Mouse (Mus musculus) inflammation-experienced regulatory T-cells, adult 6 months (primary cell): Measurements from ENCODE around the gene Orm1. TPM values are rescaled to one million over a fixed set of nuclear protein-coding genes. Genes with fewer than 3 reads are reported as not detected.
"Not testable (repeated sequence)": the region's sequence is repeated elsewhere in the genome, so short reads cannot be mapped to it uniquely, and the experiment has no call there.

Experiments
- ATAC-seq: one replicate; pipeline ENCODE4 v1.8.0; 2017
- polyA plus RNA-seq, 3 experiments: library from polyadenylated mRNA; unstranded; fragments of 100-300 nt; shearing (Covaris generic); gene quantifications; one replicate each; pipeline ENCODE4 v1.2.1; 2017

Orm1 gene
- not detected for polyA plus RNA-seq

DNA sequence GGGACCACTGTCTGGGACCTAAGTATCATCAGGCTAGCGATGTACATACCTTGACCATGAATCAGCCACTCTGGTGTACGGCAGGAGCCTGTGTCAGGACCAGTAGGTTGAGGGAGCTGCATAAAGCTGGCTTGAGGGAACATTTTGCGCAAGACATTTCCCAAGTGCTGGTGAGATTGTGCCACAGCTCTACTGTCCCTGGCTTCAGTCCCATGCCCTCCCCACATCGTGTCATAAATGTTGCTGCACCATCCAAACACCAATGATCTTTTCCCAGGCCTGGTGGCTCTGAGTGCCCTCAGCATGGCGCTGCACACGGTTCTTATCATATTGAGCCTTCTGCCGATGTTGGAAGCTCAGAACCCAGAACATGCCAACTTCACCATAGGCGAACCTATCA is at the start of gene Orm1:
TSS of gene Orm1 (plus strand) at position 266 of the 400 bp plus-strand sequence.
- no peak for ATAC-seq

DNA sequence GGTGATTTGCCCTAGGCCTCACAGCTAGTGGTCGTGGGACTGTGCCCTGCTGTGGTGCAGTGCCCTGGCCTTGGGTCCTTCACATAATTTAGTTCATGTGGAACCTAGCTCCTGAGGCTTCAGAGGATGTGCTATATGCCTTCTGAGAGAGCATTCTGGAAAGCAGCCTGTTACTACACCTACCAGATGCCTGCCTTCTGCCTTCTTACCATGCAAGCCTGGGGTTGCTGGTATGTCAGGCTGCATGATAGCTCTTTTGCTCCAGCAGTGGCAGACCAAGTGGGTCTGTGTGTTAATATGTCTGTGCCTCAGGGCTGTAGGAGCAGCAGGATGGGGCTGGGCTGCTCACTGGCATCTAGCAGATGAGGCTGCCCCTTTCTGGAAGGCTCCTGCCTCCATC is 48.7 kb upstream of the Orm1 start:
- no peak for ATAC-seq

DNA sequence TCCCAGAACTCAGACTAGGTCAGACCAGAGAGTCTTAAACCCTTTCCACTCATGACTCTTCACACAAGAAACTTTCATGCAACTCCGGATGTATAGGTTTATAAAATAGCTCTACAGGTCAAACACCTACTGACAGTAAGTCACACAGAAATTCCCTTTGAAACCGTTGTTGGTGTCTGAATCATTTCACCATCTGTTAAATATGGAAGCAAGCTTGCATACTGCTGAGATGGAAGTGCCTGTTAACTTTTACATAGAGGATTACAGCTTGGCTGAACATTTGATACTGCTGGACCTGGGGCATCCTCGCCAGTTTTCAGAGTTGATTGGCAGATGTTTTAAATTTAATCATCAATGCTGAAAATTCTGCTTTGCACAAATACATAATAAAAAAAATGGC is 48.1 kb upstream of the Orm1 start:
- no peak for ATAC-seq

DNA sequence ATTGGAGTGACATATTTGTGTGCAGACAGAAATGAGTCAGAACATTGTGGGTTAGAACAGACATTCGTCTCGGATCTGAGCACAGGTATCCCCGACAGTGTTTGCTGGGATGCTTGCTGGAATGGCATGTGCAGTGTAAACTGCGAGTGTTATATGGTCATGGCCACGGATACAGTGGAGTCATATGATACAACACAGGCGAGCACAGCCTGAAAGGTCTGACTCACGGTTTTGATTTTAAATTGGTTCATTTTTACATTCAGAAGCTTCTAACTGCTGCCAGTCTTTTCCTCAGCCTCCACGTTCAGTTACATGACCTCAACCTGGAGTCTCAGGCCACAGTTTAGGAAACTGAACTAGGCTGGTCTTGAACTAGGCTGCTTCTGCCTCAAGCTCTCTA is 47.5 kb upstream of the Orm1 start:
- ATAC-seq: no peak

DNA sequence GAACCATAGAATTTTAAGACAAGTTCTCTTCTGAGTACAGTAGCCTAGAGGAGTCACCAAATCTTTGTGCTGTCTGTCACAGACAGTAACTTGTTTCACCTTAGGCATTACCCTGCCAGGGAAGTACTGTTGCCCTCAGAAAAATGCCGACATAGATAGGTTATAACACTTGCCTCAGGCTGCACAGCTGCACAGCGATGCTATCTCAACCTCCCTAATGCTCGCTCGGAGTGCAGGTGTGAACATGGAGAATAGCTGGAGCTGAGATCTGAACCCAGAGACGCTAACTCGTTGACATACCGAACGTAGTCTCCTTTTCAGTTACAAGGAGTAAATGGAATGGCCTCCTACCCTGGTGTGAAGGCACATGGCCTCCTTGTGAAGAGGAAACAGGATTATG is 46.2 kb upstream of the Orm1 start:
- no peak for ATAC-seq

DNA sequence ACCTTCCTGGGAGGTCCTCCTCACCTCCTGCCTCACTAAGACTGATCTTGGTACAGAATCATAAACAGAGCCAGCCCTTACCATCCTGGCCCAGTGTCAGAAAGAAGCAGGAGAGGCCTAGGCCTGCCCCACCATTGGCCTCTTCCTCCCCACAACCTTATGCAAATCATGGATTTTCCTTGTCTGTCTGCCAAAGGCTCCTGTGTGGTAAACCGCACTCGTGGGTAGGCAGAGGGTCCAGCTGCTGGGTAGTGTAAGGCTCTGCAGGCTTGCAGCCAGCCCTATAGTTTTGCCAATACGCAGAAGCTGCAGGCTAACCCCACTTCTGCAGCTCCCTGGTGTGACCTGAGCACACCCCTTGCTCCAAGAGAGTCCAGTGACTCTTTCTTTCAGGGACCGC is 41.7 kb upstream of the Orm1 start:
- ATAC-seq: no peak

DNA sequence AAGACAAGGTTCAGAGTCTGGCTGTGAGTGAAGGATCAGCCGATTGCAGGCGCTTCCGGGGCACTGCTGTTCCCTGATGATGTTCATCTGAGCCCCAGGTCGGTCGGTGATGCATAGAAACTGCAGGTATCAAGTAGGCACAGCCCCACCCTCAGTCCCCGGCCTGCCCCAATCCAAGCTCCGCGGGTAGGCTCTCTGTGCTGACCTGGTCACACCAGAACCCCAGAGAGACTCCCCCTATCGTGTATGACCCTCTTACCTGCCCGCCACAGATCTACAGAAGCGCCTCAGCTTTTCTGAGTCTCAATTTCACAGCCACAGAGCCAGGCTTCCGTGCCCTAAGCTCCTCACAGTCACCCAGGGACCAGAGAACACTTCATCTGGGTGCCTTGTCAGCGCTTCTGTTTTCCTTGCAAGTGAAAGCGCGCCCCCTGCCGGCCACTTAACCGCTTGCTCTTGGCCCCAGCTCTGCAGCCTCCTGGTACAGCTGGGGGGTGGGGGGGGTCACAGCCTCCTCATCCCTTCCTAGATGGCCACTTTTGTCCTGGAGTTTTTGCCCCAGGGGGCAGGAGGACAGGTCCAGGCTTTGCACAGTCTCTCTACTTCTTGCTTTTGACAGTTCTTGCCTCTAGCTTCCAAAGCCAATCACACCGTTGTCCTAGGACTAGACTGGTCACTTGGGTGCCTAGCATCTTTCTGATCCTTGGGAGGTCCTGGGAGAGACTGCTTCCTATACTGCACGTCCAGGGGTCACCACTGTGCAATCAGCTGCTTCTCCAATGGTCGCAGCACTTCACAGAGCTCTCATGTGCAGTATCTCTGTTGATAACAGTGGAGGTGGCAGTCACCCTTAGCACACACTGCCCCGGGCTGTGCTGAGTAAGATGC is 36.9 kb upstream of the Orm1 start:
- no peak for ATAC-seq

DNA sequence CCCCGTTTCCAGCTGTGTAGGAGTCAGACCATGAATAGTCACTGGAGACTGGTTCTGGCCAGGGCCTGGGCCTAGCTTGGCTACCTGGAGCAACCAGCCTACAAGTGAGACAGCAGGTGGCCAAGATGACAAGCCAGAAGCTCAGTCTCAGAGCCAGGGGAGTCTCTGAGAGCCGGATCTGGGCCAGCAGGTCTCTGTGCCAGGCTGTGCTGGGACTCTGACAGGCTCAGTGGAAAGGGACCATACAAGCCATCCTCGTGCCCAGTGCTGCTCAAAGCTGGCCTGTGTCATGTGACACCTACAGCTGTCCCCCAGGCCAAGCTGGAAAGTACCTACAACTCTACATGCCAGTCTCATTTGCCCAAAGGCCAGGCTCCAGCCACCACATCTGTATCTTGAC is 36.0 kb upstream of the Orm1 start:
- ATAC-seq: no peak

DNA sequence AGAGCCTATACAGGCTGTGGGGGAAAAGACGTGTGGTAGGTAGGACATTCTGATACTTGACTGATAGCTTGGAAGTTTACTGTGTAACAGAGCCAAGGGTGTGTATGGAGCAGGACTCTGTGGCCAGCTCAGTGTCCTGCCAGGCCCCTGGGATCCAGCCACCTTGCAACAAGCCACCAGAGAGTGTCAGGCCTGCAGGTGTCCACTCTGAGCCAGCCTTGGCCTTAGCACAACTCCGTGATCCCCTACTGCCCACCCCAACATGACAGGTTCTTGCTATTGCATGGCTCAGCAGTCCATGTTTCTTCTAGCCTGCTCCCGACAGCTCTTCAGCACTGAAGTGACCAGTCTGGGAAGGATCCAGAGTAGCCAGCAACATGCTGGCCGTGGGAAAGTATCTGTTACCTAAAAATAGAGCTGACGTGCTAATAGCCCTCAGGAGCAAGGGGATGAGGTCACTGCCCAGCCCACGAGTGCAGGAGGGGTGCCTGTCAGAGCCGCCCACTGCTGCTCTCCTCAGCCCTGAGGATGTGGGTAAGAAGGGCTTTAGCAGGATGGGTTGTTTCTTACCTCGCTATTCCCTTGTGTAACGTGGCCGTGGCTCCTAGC is 34.0 kb upstream of the Orm1 start:
- ATAC-seq: no peak

DNA sequence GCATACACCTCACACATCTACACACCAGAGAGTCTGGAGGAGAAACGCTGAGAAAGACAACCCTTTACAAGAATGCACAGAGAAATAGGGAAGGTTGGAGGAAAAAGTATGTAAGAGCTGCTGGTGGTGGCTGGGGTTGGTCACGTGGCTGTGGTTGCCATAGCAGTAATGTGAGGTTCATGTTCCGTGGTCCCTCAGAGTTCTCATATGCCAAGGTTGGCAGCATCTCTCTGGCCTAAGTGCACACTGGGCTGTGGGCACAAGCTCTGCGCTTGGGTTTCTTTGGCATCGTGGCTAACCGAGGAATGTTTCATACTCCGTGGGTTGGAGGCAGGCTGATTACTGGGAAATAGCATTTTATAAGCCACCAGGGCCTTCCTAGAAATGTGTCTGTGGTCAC is 32.9 kb upstream of the Orm1 start:
- ATAC-seq: no peak

DNA sequence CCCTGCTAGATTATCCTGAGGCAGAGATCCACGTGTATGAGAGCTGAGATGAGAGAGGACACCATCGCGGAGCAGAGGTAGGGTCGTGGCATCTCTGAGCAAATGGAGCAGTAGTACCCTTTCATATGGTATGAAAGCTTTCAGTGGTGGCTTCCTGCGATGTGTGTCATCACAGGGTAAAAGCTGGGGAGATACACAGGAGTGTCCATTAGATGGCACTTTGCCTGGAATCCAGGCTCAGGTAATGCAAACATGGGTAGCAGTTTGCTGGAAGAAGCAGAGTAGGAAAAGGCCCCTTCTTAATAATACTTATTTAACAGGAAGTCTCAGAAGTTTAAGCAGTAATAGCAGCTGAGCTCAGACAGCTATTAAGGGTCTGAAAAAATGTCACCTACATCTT is 30.3 kb upstream of the Orm1 start:
- ATAC-seq: no peak

DNA sequence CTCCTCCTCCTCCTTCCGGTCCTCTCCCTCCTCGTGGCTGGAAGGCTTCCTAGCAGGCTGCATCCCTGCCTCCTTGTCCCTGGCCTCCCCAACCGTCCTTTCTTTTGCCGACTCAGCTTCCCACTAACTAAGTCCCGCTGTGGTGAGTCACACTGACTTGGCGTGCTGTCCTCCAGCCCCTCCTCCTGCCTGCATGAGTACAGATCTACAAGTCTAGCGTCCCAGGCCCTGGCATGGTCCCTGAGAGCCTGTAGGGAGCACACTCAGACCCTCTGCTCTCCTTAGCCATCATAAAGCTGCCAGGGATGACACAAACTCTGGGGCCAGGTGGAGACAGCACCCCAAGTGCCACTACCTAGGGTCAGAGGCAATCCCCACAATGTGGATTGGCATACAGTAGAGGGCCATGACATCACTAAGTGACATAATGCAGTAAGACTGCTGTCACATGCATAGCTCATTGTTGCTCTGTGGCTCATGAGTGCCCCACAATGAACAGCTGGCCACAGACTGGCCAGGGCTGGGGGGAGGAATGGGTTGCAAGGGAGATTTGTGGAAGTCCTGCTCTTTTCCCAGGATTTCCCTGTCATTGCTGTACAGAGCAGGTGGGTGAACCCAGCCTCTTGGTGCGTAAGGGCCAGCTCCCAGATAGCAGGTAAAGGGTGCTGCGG is 28.1 kb upstream of the Orm1 start:
- no peak for ATAC-seq

DNA sequence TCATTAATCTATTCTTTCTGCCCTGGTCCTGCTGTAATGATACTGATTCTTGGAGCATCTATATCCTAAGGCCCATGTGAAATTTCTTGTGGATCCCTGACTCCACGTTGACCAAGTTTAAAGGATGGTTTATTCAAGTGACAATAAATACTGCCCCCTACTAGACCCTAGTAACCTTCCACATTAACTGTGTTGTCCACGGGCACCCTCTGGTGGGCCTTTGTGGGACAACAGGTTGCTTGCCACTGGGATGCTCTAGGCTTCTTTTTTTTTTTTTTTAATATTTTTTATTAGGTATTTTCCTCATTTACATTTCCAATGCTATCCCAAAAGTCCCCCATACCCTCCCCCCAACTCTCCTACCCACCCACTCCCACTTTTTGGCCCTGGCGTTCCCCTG is 24.8 kb upstream of the Orm1 start:
- ATAC-seq: not testable (repeated sequence)

DNA sequence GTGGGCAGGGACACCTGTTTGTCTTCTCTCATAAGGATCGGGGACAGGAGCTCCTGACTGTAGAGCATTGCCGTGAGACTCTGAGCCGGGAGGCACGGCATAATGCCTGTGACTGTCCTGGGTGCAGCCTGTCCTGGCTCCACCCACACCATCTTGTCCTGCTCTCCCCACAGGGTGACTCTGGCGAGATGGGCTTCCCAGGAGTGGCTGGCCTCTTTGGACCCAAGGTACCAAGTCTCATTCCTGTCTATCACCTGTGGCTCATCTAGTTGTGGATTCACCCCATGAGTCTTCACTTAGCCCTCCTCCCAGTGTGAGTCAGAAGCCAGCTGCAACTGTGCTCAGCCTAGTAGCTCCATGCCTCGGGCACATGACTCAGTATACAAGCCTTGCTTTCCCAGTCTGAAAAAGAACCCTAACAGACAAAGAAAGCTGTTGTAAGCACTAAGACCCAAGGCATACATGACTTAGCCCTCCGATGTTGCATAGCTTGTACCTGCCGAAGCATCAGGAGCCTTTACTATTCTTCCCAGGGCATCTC is 21.0 kb upstream of the Orm1 start:
- ATAC-seq: no peak

DNA sequence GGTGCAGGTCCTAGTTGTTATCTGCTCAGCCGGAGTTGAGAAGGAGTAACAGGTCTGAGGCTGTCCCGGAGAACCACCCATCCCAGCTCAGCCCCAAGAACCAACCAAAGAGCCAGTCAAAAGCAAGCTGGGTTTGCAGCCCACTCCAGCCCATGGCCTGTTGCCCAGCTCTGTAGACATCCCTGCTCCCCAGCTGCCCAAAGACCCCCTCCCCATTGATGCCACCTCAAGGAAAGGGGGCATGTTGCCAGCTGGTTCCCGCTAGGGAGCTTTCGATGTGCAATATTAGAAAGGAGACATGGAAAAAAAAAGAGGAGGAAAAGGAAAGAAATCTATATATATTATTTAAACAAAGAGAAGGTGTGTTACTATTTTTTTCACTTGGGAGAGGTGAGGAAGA is 11.0 kb upstream of the Orm1 start:
- ATAC-seq: no peak

DNA sequence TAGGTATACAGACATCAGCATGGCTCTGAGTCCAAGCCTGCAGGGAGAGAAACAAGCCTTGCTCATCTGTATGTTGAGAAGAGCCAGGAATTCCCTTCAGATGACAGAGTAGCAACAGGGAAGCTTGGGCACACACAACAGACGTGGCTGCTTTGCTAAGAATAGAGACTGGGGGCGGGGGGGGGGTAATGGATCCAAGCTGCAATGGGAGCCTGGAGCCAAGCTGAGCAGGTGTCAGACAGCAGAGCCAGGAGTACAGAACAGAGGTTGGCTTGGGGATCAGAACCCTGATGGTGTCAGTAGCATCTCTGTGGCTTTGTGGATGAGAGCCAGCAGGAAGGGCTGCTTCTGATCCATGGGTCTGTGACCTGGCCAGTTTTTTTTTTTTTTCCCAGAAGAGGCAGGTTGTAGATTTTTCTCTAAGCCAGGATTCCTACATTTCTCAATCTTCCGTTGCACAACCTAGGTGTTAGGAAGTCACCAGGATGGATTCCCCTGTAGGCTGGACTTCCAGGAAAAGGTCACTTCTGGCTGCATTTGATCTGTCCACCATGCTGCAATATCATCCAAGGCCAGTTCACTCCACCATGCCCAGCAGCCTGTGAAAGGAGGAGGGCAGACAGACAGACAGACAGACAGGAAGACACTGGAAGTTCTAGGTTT is 5.8 kb upstream of the Orm1 start:
- ATAC-seq: no peak

DNA sequence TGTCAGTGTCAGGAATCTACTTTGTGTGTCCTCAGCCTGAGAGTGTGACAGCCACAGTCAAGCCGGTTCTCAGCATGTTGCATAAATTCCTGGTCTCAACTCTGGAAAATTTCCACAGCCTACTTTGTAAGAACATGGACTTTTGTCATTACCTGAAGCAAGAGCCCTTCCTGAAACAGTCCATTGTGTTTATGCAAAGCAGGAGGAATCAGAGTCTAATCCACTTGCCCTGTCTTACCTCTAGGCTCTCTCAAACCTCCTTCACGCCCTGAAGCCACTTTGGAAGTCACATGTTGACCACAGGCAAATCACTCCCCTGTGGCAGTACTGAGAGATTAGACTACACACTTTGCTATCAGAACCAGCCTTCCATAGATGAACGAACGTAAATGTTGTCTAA is 1.9 kb upstream of the Orm1 start:
- no peak for ATAC-seq

DNA sequence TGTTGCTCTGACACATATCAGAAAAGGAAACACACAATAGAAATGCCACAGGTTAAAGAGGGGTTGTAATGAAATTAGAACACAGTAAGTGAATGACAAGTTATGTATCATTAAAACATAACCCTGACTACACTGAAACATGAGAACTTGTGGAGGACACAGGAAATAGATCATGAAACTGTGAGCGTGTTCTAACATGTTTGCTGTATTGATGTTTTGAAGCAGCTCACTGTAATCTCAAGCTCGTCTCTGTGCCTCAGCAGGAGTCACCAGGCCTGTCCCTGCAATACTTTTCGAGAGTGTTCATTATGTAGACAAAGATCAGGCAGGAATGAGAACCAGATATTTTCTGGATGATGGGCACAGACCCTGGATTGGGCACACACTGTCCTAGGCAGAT is 752 bp upstream of the Orm1 start:
- ATAC-seq: no peak

DNA sequence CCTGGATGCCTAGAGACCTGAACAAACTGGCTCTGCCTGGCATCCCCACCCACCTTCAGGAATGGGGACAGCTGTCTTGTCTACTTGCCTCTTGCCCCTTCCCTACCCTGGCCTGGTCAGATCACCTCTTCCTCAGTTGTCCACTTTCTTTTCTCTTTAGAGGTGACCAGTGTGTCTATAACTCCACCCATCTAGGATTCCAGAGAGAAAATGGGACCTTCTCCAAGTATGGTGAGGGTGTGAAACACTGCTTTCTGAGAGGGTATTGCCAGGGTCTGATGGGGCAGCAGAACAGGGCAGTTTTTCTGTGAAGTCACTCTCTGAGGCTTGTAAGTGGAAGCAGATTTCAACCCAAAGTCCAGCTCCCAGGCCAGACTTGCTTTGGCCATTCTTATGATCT is 901 bp downstream of the Orm1 start:
- no peak for ATAC-seq

DNA sequence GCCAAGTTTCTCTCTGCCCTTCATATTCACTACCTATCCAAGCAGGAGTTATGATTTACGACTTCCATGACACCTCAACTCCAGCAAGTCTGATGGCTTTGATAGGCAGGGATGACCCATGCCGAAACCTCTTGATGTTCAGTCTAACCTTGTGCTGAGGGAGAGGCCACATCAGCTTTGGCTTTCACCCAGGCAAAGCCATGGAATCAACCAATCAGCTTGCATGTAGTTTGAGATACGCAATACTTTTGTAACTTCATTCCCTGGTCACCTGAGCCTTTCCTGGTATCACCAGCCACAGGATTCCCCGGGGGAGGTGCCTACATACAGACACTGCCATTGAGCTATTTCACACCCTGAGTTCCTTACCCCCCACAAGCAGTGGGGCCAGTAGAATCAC is 2.3 kb downstream of the Orm1 start:
- no peak for ATAC-seq

DNA sequence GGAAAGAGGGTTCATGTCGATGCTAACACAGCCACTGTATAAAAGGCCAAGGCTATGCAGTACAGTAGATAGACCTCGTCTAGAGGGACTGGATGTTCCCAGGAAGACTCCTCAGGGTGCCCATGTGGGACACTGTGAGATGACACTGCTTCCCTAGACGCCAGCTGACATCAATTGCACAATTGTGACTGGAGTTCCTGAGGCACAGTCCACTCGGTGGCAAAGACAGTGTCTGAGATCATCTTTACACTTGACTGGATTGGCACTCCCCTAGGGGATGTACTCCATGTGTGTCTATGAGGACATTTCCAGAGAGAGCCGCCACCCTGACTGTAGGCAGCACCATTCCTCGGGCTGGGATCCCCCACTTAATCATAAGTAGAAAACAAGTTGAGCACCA is 4.2 kb downstream of the Orm1 start:
- ATAC-seq: no peak

DNA sequence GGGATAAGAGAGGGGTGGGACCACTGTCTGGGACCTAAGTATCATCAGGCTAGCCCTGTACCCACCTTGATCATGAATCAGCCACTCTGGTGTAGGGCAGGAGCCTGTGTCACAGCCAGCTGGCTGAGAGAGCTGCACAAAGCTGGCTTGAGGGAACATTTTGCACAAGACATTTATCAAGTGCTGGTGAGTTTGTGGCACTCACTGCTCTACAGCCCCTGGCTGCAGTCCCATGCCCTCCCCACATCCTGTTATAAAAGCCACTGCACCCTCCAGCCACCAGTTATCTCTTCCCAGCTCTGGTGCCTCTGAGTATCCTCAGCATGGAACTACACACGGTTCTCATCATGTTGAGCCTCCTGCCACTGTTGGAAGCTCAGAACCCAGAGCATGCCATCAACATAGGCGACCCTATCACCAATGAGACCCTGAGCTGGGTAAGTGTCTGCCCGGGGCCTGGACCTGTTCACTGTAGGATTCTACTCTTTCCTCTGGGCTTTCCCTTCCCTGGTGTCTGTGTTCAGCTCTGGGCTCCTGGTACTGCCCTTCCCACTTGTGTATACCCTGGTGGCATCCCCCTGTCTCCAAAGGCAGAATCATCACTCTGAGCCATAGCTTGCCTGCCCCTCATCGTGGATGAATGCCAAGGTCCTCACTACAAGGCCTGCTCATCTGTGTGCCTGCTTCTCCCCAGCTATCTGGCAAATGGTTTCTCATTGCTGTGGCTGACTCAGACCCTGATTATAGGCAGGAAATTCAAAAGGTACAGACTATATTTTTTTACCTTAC is 11.7 kb downstream of the Orm1 start, which contains the start of gene Orm3:
TSS of gene Orm3 (plus strand) at position 286 of the 789 bp plus-strand sequence.
- peak; percentile 24 for ATAC-seq
